Mouse (Mus musculus) E14TG2a.4 (cell line): ENCODE results near the gene Tfam.

Source experiments
- CTCF ChIP-seq: conservative IDR thresholded peaks from 2 replicates; pipeline ENCODE4 v1.5.1; 2014; ENCODE audit warnings: low read length
- NANOG ChIP-seq: IDR thresholded peaks from 2 replicates; pipeline ENCODE4 v1.6.1; 2014; ENCODE audit warnings: borderline replicate concordance, low read length, mixed read lengths

- TF ChIP-seq CTCF (no peak), NANOG (no peak)
Measured at GRCm38 (mm10) chr10:71273008-71273739, 35.1 kb upstream of the Tfam start.
